Mouse (Mus musculus) heart, postnatal 10 days (tissue): Measurements from ENCODE around the gene Sf3a2. TPM values are rescaled to one million over a fixed set of nuclear protein-coding genes. Genes with fewer than 3 reads are reported as not detected.
"Not testable (repeated sequence)": the region's sequence is repeated elsewhere in the genome, so short reads cannot be mapped to it uniquely, and the experiment has no call there.

ENCODE experiments used
- DNase-seq, 2 experiments: peaks; one replicate each; pipeline ENCODE4 v3.0.0; 2021
- intact Hi-C: fragments of 180-260 bp; cut with DNase I; formaldehyde crosslinking; loops from one replicate; pipeline ENCODE4 v1.15.1; 2025
- total RNA-seq, 2 experiments: library from RNA; stranded (reverse); gene quantifications; 2 replicates each; pipeline ENCODE4 v1.2.3; 2021

Sf3a2 gene
- total RNA-seq, 2 experiments from 2014 or later, result 36.8 to 41.4 TPM

DNA sequence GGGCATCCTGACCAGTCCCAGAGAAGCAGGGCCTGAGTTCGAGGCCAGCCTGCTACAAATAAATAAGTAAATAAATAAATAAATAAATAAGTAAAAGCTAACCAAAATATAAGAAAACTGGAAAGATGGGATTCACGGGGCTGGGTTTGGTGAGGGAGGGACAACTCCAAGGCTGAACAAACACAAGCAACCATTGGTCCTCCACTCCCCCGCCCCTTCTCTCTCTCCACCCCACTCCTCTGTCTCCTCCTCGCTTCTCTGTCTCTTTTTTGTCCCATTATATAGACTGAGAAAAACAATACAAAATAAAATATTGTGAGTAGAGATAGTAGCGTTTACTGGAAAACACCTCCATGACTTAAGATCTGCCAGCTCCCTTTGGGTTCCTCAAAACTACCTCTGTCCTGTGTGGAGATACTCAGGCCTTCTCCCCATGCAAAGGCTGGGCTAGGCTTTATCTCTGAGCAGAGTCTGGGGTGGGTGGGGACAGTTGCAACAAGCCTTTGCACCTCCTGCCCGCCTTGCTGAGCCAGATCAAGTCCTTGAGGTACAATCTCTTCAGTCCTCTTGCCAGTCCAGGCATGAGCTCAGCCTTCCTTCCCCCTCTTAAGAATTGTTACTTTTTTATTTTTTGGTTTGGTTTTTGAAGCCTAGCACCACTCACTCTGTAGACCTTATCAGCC lies 20.7 kb downstream of the Sf3a2 start:
- no peak for DNase-seq
- intact Hi-C loops, result no loop called here

DNA sequence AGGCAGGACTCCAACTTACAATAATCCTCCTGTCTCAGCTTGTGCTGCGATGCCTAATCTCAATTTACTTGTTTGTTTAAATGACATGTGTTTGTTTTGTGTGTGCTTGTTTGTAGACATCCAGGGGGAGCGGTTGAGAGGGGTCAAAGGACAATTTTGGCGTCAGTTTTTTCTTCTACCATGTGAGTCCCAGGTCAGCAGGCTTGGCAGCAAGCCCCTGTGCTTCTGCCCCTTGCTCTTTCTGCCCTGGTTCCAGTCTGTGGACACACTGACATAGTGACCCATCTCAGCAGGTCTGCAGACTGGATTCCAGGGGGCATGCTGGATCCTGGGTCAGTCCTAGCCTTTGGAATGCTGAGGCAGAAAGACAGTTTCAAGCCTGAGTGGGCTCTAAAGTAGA lies 21.4 kb downstream of the Sf3a2 start:
- intact Hi-C loops, result no loop called here
- no peak for DNase-seq

DNA sequence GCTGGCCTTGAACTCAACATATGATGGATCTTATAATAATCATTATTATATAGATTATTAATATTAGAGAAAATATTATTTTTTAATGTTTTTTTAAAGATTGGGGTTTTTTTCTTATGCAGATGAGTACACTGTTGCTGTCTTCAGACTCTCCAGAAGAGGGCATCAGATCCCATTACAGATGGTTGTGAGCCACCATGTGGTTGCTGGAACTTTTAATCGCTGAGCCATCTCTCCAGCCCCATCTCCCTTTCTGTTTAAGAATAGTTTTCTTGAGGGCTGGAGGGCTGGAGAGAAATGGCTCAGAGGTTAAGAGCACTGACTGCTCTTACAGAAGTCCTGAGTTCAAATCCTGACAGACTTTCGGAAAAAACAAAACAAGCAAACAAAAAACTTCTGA lies 24.0 kb downstream of the Sf3a2 start:
- intact Hi-C loops, result loop anchor here (5.0 kb wide), 1 partner anchor 175 kb away; no protein-coding TSS in a partner anchor
- no peak for DNase-seq

DNA sequence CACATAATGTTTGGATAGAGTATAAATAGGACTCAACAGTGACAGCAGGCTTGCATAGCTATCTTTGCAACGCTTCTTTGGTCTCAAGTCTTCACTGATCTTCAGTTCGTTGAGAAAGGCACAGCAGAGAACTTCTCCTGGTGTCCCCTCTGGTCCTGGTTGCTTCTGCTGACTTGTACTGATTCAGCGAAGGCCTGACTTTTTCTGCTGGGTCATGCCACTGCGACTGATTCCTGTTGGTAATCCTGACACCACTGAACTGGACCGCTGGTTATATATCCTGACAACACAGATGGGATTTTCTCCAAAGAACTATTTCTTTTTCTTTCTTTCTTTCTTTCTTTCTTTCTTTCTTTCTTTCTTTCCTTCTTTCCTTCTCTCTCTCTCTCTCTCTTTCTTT lies 24.5 kb downstream of the Sf3a2 start:
- no peak for DNase-seq
- intact Hi-C loops, result loop anchor here (5.0 kb wide), 1 partner anchor 175 kb away; no protein-coding TSS in a partner anchor

DNA sequence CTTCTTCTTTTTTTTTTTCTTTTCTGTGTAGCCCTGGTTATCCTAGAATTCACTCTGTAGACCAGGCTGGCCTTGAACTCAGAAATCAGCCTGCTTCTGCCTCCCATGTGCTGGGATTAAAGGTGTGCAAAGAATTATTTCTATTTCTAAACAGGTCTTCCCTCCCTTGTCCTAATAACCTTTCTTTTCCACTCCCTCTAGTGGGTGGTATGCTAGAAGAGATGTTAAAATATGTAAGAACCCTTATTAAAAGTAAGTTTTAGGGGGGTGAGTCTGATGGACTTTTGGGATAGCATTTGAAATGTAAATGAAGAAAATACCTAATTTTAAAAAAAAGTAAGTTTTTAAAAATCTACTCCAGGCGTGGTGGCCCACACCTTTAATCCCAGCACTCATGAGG lies 25.3 kb downstream of the Sf3a2 start:
- no peak for DNase-seq
- intact Hi-C loops, result loop anchor here (5.0 kb wide), 1 partner anchor 174 kb away; no protein-coding TSS in a partner anchor

DNA sequence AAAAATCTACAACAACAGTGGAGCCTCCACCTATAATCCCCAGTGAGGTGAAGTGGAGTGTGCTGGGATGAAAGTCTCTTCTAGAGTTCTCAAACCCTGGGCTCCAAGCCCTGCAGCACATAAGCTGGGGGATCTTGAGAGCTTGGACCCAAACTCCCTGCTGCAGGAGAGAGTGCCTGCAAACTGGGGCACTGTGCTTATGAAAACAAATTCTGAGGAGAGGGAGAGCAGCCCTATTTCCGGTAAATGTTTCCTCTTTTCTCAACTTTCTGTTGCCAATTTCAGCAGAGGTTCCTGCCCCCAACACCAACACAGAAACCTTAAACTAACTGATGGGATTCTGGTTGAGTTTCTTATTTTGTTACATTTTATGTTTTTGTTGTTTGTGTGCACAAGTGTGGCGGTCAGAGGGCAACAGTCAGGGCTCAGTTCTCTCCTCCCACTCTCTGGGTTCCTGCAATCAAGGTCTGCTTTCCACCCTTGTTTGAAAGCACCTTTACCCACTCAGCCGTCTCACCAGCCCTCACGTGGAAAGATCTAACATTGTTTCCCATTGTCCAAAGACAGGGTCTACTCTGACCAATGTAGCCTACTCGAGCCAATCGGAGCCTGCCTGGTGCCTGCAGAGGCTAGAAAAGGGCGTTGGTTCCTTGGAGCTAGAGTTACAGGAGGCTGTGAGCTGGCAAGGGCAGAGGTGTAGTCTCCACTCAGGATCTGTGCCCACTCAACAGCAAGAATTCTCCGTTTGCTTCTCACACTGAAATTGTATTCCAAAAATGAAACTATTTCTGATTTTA lies 26.0 kb downstream of the Sf3a2 start:
- intact Hi-C loops, result loop anchor here (1.0 to 5.0 kb wide), 2 partner anchors 52 to 173 kb away; no protein-coding TSS in a partner anchor
- DNase-seq, result no peak

DNA sequence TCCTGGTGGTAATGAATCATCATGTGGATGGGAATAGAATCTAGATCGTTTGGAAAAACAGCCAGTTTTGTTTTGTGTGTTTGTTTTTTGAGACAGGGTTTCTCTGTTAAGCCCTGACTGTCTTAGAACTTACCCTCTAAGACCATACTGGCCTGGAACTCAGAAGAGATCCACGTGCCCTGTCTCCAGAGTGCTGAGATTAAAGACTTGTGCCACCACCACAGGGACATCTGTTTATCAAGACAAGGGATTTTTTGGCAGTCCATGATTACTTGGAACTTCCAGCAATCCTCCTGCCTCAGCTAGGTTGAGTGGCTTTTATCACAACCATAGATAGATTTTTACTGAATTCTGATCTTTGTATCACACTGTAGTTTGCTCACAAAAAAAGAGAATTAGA lies 26.8 kb downstream of the Sf3a2 start:
- intact Hi-C loops, result loop anchor here (1.0 to 5.0 kb wide), 2 partner anchors 51 to 172 kb away; no protein-coding TSS in a partner anchor
- DNase-seq, result no peak

DNA sequence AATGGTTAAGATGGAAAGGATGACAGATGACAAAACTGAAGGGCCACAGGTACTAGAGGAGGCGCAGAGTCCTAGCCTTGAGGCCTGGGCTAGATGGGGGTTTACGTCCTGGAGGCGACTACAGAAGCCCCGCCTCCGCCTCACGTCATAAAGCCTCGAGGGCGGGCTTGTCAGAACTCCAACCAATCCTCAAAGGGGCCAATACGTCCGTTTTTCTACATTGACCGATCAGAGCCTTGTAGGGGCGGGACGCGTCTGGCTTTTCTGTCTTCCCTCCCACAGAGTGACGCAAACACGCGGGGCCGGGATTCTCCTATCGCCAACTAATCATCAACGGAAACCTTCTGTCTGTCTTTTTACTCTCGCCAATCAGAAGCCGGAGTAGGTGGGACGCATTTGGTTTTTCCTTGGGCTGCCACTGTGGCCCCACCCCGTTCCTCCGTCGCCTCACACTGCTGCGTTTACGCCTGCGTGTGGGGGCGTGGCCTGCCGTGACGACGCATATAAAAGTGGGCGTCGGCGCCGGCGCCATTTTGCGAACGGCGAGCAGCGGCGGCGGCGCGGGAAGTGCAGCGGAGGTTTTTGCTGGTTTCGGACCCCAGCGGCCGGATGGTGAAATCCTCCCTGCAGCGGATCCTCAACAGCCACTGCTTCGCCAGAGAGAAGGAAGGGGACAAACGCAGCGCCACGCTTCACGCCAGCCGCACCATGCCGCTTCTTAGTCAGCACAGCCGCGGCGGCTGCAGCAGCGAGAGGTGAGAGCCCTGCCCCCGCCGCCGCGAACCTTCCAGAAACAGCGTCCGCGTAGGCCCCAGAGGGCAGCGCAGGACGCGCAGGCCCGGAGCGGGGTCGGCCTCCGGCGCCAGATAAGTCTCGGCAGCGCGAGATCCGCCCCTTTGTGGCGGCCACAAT lies 28.4 kb downstream of the Sf3a2 start, which contains the start of gene Oaz1:
Gene Oaz1, plus strand, starts transcription at position 506 of the 912 bp plus-strand sequence.
- intact Hi-C loops, result loop anchor here (2.0 kb wide), 1 partner anchor 28 kb away; the partner anchor contains the start of genes Lsm7 and Sppl2b
- DNase-seq, result peak; percentile 99

DNA sequence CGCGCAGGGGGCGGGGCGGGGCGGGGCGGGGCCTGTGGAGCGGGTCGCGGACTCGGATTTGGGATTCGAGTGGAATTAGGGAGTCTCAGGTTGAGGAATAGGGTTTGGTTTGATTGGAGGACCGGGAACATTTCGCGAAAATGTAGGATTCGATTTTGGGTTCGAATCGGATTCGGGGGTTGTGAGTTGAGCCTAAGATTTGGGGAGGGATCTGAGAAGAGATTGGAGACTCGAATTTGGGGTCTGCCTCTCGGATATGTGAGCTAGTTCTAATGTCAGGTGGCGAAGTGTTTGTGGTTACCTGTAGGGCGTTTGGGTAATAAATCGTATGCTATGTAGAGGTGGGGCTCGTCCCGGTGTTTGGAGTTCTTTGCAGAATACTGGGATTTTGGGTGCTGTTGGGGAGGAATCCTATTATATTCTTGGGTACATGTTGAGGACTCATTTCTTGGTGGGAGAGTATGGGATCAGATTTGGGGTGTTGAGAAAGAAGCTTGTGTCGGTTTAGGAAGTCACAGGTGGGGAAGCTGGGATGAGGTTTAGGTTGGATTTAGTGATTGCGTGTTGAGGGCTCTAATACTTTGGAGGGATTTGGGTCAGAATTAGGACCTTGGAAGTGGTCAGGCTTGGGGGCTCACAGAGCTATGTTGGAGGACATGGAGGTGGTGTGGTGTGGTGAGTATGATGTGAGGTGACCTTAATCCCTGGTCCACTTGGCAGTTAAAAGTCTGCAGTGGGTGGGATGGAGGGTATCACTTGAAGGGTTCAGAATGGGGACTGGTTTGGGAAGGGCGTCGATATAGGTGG lies 29.3 kb downstream of the Sf3a2 start:
- intact Hi-C loops, result loop anchor here (2.0 kb wide), 1 partner anchor 28 kb away; the partner anchor contains the start of genes Lsm7 and Sppl2b
- DNase-seq, result no peak

DNA sequence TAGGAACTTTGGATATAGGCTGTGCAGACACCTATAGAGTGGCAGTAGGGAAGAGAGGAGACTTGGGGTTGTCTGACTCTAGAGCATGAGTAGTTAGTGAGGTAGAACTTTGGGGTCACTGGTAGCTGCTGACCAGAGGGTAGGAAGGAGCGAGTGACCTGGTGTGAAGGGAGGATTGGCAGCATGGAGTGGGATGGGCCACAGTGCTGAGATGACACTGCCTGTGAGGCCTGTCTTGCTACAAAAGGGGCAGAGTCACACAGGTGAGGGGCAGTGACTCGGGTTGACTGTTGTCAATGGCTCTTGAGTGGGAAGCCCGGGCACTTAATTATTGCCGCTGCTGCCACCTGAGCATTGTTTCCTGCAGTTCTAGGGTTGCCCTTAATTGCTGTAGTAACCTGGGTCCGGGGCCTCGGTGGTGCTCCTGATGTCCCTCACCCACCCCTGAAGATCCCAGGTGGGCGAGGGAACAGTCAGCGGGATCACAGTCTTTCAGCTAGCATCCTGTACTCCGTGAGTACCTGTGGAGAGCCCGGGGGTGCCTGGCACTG lies 29.9 kb downstream of the Sf3a2 start:
- no peak for DNase-seq
- intact Hi-C loops, result loop anchor here (2.0 kb wide), 1 partner anchor 27 kb away; the partner anchor contains the start of genes Lsm7 and Sppl2b

DNA sequence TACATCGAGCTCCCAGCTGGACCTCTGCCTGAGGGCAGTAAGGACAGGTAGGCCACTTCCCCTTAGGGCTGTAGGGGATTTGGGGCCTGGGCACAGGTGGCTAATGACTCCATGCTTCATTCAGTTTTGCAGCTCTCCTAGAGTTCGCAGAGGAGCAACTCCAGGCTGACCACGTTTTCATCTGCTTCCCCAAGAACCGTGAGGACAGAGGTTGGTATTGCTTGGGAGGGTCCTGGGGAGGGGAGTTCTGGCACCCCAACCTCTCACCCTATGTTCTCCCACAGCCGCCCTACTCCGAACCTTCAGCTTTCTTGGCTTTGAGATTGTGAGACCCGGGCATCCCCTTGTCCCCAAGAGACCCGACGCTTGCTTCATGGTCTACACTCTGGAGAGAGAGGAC lies 30.6 kb downstream of the Sf3a2 start:
- intact Hi-C loops, DNase-seq: not testable (repeated sequence)

DNA sequence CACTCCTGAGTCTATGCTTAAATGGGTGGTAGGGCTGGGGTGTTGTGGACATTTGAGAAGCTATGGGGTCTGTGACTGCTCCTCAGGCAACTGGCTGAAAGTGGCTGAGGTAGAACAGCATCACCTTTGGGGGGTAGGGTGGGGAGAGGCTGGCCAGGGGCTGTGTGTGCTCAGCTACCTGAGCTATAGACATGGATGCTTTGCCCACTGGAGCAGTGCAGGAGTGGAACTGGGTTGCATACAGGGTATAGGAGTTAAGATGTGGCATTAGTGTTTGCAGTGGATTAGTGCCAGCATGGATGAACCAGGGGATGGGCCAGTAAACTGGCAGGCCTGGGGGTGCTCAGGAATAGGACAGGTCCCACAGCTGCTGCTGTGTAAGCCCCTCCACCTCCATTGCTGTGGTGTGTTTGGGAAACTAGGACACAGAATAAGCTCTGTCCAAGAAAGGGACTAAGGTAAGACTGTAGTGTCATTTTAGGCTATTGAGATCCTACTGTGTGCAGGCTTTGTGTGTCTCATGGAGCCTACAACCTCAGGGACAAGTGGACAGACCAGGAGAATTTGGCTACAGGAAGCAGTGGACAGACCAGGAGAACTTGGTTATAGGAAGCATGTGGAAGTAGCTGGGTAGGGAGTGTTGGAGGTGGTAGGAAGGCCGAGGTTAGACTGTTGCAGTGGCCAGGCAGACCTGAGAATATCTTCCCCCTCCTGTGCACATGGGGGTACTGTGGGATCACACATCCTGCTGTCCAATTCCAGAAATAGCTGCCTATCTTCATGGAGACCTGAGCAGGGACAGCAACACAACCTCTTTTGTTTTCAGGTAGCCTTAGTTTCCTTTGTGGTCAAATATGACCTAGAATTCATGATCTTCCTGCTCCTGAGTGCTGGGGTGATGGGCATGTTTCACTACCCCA lies 31.6 kb downstream of the Sf3a2 start:
- DNase-seq, result no peak
- intact Hi-C loops, result no loop called here

DNA sequence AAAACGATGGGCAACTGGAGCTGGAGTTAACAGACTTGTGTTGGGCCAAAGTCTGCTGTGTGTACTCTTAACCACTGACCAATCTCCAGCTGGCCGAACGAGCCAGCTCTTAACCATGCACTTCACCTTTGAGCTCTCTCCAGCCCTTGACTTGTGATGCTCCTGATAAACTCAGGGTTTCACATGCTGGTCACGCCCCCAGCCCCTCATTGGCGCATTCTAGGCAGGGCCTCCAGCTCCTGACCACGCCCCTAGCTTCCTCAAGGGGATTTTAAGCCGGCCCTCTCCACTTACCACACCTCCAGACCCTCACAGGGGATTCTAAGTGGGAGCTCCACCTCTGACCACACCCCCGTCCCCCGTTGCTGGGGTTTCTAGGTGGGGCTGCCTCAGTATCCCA lies 33.1 kb downstream of the Sf3a2 start:
- DNase-seq, result no peak

DNA sequence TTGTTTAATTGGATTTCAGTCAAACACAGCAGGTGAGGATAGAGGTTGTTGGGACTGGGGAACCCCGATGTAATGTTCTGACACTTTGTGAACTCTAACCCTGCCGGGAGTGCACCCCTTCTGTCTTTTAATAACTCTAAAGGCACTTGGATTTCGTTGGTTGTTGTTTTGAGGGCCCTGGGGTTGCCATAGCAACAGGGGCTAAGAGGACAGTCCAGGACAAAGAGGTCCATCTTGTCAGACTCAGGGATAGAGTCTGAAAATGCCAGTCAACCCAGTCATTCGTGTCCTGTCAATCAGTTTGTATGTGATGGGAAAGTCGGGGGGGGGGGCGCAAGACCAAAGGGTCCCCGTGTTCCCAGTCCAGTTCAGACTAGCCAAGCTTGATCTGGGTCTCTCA lies 34.8 kb downstream of the Sf3a2 start:
- no peak for DNase-seq
- intact Hi-C loops, result no loop called here

More for the DNA sequence above, 33.1 kb downstream of the Sf3a2 start:
- intact Hi-C loops, result no loop called here

DNA sequence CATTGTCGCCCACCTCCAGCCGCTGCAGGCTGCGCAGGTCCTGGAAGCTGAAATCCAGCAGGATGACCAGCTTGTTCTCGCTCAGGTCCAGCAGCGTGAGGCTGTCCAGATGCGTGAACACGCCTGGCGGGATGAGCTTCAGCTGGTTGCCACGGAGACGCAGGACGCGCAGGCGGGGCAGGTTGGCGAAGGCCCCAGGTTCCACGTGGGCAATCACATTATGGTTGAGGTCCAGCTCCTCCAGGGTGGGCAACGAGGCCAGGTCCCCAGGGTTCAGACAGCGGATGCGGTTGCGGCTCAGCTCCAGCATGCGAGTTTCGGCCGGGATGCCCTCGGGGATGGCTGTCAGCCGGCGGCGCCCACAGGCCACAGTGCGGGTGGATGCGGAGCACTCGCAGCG lies 37.6 kb downstream of the Sf3a2 start:
- DNase-seq, result no peak
- intact Hi-C loops, result no loop called here

DNA sequence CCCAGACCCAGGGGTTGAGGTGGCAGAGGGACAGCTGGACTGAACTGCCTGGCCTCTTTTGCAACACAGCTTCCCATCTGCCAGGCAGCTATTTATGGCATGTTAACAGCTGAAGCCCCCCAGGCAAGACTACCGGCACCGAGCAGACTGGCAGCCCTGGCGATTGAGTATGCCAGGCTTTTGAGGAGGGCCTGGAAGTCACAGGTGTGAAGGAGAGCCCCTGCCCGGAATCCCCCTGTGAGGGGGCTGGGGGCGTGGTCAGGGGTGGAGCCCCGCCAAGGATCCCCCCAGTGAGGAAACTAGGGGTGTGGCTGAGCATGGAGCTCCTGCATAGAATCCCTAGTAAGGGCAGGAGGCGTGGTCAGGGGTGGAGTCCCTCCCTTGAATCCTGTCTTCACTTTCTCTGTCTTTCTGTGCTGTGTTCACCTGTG lies 39.0 kb downstream of the Sf3a2 start:
- intact Hi-C loops, result no loop called here
- no peak for DNase-seq

DNA sequence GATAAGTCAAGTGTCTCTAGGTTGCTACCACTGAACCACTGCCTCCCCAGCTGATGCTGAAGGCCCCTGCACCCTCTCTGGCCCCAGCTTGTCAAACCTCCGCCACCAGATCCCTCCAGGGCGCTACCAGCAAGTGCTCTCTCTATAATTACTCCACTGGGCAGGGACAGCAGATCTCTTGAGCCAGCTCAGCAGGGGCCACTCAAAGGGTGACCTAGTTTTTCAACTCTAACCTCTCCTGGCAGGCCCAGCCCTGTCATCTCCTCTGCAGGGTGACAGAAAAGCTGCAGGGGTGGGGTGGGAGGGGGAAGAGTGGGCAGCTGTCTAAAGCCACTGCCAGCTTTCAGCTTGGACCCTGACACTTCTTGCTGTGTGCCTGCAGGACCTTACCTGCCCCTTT lies 39.8 kb downstream of the Sf3a2 start:
- intact Hi-C loops, result no loop called here
- DNase-seq, result peak; percentile 66 to 78

DNA sequence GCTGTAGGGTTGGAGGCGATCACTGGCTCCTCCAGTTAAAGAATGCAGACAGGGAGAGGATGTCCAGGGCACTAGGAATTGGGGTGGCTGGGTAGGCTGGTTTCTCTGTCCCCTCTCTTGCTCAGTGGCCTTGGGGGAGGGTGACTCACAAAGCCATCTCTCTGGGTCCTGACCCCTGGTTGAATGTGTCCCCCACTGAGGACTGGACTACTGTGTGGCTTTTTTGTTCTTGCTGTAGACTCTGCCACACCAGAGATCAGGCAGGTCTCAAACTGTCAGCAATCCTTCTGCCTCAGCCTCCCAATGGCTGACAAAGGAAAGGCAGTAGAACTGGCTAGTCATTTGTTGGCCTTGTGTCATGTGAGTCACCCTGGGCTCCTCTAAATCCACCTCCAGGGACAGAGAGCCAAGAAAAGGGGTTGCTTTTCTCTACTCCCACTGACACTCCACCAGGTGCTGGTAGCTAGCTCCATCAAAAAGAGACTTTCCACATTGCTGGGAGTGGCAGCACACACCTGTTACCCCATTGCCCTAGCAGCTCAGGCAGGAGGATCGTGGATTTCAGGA lies 40.4 kb downstream of the Sf3a2 start:
- intact Hi-C loops, result no loop called here
- DNase-seq, result no peak
